Mouse (Mus musculus): Measurements from ENCODE around the gene Tmem179. TPM values are rescaled to one million over a fixed set of nuclear protein-coding genes. Genes with fewer than 3 reads are reported as not detected.

Gene Tmem179
- polyA plus RNA-seq, 1 experiment = 0.62 TPM

DNA sequence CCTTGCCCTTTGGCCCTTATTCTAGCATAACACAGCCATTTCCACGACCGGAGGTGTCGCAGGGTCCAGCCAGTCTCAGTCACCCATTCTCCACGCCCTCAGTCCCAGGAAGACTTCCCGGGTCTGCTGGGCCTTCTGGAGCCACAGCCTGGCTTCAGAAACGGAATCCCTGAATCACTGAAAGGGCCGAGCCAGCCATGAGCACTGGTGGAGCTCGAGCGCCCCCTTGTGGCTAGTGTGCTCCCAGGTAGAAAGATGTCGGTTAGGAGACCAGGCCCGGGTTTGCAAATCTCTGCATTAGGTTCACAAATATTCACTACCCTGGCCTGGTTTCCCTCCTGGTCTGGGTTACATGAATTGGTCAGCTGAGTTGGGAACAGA lies 26.4 kb upstream of the Tmem179 start:
- 12% methylated on average over 11 of the region's 11 CpGs for WGBS
- TF ChIP-seq POLR2A (IDR thresholded peaks at IDR 0.05; ENCODE audit: borderline replicate concordance, control insufficient read depth, low read depth, low read length) (no peak), CTCF (IDR thresholded peaks at IDR 0.05; ENCODE audit: control insufficient read depth, insufficient read depth, low read length) (peak; percentile 87)
- Histone ChIP-seq H3K27ac (ENCODE audit: control insufficient read depth, insufficient read depth, low read depth, low read length, poor library complexity) (no peak overlapping the region), H3K4me1 (ENCODE audit: control insufficient read depth, insufficient read depth, low read length) (no peaks in the 10 kb centered on the region), H3K4me3 (replicated peaks; ENCODE audit: control insufficient read depth, low read depth, low read length) (no peak overlapping the region)

DNA sequence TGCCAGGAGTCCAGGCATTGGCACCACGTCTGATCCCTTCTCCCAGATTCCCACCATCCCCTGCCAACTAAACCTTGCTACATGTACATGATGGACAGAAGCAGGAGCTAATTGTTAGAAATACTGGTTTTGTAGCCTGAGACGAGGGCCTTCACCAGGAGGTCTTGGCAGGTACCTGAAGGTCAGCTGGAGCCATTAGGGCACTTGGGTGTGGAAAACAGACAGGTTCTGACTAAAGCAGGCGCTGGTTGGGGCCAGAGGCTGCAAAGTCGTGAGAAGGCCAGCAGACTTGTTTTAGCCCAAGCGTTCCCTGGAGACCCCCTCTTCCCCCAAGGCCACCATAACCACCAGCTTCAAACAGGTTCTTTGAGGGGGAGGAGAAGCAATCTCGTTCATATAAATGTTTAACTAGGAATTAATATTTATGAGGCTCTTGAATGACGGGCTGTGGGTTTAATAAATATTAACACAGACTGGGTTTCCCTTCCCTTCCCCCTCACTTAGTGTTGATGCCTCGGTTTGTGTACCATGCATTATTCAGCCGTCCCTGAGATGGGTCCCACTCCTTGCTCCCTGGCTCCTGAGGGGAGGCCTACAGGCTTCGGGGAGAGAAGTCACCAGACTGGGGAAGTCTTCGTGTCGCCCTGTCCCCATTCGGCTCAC lies 25.8 kb upstream of the Tmem179 start:
- Histone ChIP-seq H3K4me1 (ENCODE audit: control insufficient read depth, insufficient read depth, low read length) (no peaks in the 10 kb centered on the region), H3K4me3 (replicated peaks; ENCODE audit: control insufficient read depth, low read depth, low read length) (no peak overlapping the region), H3K27ac (ENCODE audit: control insufficient read depth, insufficient read depth, low read depth, low read length, poor library complexity) (no peak overlapping the region)
- TF ChIP-seq CTCF (IDR thresholded peaks at IDR 0.05; ENCODE audit: control insufficient read depth, insufficient read depth, low read length) (no peak), POLR2A (IDR thresholded peaks at IDR 0.05; ENCODE audit: borderline replicate concordance, control insufficient read depth, low read depth, low read length) (no peak)
- WGBS = 67% methylated on average over 13 of the region's 13 CpGs

DNA sequence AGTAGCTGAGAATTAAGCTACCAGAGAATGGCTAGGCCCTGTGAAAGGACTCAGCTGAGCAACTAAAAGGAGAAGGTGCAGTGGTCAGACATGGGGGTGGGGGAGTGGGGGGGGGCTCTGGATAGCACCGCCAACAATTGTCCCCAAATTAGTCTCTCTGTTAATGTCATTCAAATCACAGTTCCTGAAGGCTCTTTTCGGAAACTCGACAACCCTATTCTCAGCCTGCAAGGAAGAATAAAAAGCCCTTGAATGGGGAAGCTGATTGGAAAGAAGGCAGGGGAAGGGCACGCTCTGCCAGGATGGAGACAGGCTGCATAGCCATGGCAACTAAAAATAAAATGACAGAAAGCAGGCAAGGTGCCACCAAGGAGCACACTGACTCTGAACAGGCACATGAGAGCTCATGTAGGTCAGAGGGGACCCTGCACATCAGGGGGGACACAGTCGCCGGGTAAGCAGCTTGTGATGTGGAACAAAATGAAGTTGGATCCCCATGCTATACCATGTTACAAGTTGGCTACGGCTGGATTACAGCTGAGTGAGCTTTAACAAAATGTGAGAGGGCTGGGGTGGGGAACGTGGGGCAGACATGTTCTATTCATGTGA lies 25.0 kb upstream of the Tmem179 start:
- 81% methylated on average over 8 of the region's 8 CpGs for WGBS
- Histone ChIP-seq H3K27ac (ENCODE audit: control insufficient read depth, insufficient read depth, low read depth, low read length, poor library complexity) (no peak overlapping the region), H3K4me3 (replicated peaks; ENCODE audit: control insufficient read depth, low read depth, low read length) (no peak overlapping the region), H3K4me1 (ENCODE audit: control insufficient read depth, insufficient read depth, low read length) (no peaks in the 10 kb centered on the region)
- TF ChIP-seq POLR2A (IDR thresholded peaks at IDR 0.05; ENCODE audit: borderline replicate concordance, control insufficient read depth, low read depth, low read length) (no peak), CTCF (IDR thresholded peaks at IDR 0.05; ENCODE audit: control insufficient read depth, insufficient read depth, low read length) (no peak)

DNA sequence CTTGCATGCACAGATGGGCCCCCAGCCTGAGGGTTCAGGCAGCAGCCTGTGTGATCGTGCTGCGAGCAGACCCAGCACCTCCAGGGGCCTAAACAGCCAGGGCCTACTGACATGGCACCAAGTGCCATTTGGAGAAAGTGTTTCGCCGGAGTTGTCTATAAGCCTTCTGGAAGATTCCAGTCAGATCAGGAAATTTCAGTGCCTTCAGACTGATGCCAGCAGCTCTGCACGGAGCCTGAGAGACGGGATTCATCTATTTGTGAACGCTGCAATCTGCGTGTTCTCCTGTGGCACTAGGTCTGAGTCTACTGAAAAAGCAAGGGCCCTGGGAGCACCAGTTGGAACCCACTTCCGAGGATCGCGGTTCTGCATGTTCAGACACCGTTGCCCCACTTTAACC lies 23.8 kb upstream of the Tmem179 start:
- no peaks in the 10 kb centered on the region for H3K4me1 ChIP-seq (ENCODE audit: control insufficient read depth, insufficient read depth, low read length)
- WGBS = 88% methylated on average over 12 of the region's 12 CpGs
- TF ChIP-seq CTCF (IDR thresholded peaks at IDR 0.05; ENCODE audit: control insufficient read depth, insufficient read depth, low read length) (no peak), POLR2A (IDR thresholded peaks at IDR 0.05; ENCODE audit: borderline replicate concordance, control insufficient read depth, low read depth, low read length) (no peak)

DNA sequence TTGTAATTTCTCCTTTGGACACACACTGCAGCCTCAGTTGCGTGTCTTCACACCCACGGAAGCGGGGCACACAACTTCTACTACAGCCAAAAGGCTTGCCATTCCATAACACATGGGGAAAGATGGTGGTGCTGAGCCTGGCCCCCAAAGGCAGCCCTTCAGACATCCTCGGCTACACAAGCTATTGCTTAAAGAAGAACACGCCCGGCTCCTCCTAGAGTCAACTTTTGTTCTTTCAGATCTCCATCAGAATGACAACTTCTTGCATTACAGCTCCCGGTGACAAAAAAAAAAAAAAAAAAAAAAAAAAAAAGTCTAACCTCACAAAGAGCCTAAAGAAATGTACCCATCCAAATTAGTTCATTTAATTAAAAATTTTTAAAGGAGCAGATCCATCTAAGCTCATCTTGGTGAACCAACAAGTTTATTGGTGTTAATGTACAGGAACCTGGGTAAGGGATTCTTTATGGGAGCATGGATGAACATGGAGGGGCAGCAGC lies 23.0 kb upstream of the Tmem179 start:
- WGBS = 79% methylated on average over 7 of the region's 7 CpGs
- TF ChIP-seq POLR2A (IDR thresholded peaks at IDR 0.05; ENCODE audit: borderline replicate concordance, control insufficient read depth, low read depth, low read length) = no peak
- TF ChIP-seq CTCF (IDR thresholded peaks at IDR 0.05; ENCODE audit: control insufficient read depth, insufficient read depth, low read length) = no peak
- no peak overlapping the region for H3K27ac ChIP-seq (ENCODE audit: control insufficient read depth, insufficient read depth, low read depth, low read length, poor library complexity)
- no peaks in the 10 kb centered on the region for H3K4me1 ChIP-seq (ENCODE audit: control insufficient read depth, insufficient read depth, low read length)
- no peak overlapping the region for H3K4me3 ChIP-seq (replicated peaks; ENCODE audit: control insufficient read depth, low read depth, low read length)

More for the DNA sequence above, 23.8 kb upstream of the Tmem179 start:
- Histone ChIP-seq H3K4me3 (replicated peaks; ENCODE audit: control insufficient read depth, low read depth, low read length) (no peak overlapping the region), H3K27ac (ENCODE audit: control insufficient read depth, insufficient read depth, low read depth, low read length, poor library complexity) (no peak overlapping the region)

DNA sequence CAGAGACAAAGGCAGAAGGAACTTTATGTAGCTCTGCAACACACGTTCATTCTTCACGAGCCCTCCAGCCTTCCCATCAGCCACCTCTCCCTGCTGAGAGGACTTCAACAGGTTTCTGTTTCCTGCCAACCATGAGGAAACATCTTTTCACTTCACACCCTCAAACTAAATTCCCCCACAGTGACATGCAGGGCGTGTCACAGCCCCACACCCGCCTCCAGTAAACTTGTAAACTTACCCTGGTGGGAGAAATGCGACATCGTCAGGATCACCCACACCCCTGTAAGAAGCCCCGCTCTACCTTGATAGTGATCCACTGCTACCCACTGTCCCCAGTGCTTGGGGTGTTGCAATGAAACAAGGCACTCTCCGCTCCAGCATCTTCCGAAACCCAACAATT lies 21.8 kb upstream of the Tmem179 start:
- H3K4me1 ChIP-seq (ENCODE audit: control insufficient read depth, insufficient read depth, low read length) = no peaks in the 10 kb centered on the region
- TF ChIP-seq POLR2A (IDR thresholded peaks at IDR 0.05; ENCODE audit: borderline replicate concordance, control insufficient read depth, low read depth, low read length) (no peak), CTCF (IDR thresholded peaks at IDR 0.05; ENCODE audit: control insufficient read depth, insufficient read depth, low read length) (no peak)
- H3K27ac ChIP-seq (ENCODE audit: control insufficient read depth, insufficient read depth, low read depth, low read length, poor library complexity) = no peak overlapping the region
- 61% methylated on average over 9 of the region's 9 CpGs for WGBS
- H3K4me3 ChIP-seq (replicated peaks; ENCODE audit: control insufficient read depth, low read depth, low read length) = no peak overlapping the region

DNA sequence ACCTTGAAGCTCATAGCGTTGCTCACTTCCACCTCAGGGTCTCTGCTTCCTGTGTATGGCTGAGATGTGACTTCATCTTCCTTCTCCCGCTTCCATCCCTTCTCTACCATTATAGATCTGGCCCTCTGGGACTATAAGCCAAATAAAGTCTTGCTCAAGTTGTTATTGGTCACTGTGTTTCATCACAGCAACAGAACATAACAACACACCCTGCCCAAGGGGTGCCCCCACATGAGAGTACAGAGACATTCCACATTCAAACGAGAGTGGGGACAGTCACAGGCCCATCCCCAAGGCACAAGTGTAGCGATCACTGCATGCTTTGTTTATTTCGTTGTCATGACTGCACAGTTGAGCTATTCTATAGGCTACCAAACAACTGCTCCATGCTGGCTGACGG lies 20.7 kb upstream of the Tmem179 start:
- Histone ChIP-seq H3K4me3 (replicated peaks; ENCODE audit: control insufficient read depth, low read depth, low read length) (no peak overlapping the region), H3K4me1 (ENCODE audit: control insufficient read depth, insufficient read depth, low read length) (no peaks in the 10 kb centered on the region), H3K27ac (ENCODE audit: control insufficient read depth, insufficient read depth, low read depth, low read length, poor library complexity) (no peak overlapping the region)
- TF ChIP-seq POLR2A (IDR thresholded peaks at IDR 0.05; ENCODE audit: borderline replicate concordance, control insufficient read depth, low read depth, low read length) = no peak
- no peak for TF ChIP-seq CTCF (IDR thresholded peaks at IDR 0.05; ENCODE audit: control insufficient read depth, insufficient read depth, low read length)
- 71% methylated on average over 6 of the region's 6 CpGs for WGBS

DNA sequence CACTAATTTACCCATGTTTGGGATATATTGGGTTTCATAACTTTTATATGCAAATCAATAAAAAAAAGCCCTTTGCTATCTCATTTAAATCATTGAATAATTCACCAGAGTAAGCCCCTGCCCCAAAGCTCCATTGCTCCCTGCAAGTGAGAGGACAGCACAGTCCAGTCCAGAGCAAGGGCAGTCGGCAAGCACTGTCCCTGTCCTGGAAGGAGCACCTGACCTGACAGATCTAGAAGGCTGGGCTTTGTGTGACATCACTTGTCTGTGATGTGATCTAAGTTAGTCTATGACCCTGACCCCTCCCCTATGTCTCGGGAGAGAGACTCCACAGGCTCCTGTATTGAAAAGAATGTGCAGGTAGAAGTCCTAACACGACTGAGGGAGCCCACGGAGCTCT lies 17.2 kb upstream of the Tmem179 start:
- no peak overlapping the region for H3K27ac ChIP-seq (ENCODE audit: control insufficient read depth, insufficient read depth, low read depth, low read length, poor library complexity)
- H3K4me3 ChIP-seq (replicated peaks; ENCODE audit: control insufficient read depth, low read depth, low read length) = no peak overlapping the region
- 67% methylated on average over 4 of the region's 4 CpGs for WGBS
- H3K4me1 ChIP-seq (ENCODE audit: control insufficient read depth, insufficient read depth, low read length) = no peaks in the 10 kb centered on the region
- no peak for TF ChIP-seq POLR2A (IDR thresholded peaks at IDR 0.05; ENCODE audit: borderline replicate concordance, control insufficient read depth, low read depth, low read length)
- TF ChIP-seq CTCF (IDR thresholded peaks at IDR 0.05; ENCODE audit: control insufficient read depth, insufficient read depth, low read length) = no peak
